Mouse (Mus musculus) urinary bladder, postnatal 14 days (tissue): ENCODE measurements around the gene Esyt2.
A peak's percentile ranks its signal among the peaks of the same experiment; 100 is the strongest.
"Not testable (repeated sequence)": the region's sequence is repeated elsewhere in the genome, so short reads cannot be mapped to it uniquely, and the experiment has no call there.

ENCODE experiments used
- DNase-seq: peaks from one replicate; pipeline ENCODE4 v3.0.0; 2021; ENCODE audit warnings: low spot score

The Esyt2 gene

DNA sequence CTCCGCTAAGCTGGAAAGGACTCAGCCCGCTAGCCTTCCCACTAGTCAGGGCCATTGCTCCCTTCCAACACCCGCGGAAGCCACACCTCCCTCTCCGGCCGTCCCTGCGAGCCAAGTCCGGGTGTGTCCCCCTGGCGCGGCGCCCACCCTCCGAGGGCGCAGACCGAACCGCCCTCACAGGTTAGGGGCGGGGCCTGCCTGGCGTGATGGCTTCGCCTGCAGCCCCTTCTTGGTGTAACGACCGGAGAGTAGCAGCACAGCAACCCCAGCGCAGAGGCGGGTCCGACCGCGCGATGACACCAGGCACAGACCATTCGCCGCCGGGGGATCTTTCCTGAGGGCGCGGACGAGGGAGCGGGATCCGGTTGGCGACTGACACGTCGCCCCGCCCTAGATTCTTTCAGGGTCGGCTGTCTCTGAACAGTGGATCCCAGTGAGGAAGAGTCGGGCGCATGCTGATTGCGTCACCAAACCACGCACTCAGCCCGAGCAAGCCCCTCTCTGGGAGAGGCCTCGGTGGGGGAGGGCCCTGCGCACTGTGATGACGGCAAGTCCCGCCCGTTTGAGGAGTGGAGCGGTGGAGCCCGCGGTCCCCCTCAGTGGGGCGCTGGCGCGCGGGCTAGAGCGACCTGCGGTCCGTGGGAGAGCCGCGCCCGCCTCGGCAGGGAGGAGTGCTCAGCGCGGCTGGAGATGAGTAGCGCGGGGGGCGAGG is at the start of gene Esyt2:
Gene Esyt2 (plus strand): TSS at position 544 of the 712 bp plus-strand sequence.
- peak; percentile 100 for DNase-seq

GRCm38 (mm10) chr12:116231612-116232011 is 49.4 kb upstream of the Esyt2 start:
- peak; percentile 87 for DNase-seq

- no peak for DNase-seq
Measured at GRCm38 (mm10) chr12:116232061-116232460, 48.9 kb upstream of the Esyt2 start.

DNA sequence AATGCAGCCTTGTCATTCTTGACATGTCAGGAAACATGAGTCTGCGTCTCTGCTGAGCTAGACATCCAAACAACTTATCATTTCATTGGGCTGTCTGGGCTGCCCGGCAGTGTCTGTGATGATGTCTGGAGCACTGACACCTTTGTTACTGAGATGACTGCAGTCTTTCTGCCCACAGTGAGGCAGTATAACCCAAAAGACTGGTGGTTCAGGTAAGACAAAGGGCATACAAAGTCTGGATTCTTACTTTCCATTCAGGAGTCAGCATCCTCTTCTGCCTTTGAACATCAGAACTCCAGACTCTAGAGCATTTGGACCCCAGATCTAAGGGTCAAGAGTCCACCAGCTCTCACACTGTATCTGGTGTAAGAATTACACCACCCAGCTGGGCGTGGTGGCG is 45.6 kb upstream of the Esyt2 start:
- DNase-seq: no peak

DNA sequence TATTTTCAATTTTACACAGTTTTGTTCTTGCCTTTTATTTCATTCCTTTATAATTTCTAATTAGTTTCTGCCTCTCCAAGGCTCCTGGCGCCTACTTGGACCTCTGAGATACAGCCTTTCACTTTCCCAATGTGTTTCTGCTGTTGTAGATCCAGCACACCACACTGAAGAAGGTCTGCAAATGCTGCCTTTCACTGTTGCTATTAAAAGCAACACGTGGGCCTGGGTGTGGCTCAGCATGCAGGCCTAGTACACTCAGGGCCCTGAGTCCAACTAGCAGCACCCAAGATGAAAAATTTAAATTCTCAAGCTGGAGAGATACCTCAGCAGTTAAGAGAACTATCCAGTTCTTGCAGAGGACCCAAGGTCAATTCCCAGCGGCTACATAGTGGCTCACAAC is 44.3 kb upstream of the Esyt2 start:
- no peak for DNase-seq

DNA sequence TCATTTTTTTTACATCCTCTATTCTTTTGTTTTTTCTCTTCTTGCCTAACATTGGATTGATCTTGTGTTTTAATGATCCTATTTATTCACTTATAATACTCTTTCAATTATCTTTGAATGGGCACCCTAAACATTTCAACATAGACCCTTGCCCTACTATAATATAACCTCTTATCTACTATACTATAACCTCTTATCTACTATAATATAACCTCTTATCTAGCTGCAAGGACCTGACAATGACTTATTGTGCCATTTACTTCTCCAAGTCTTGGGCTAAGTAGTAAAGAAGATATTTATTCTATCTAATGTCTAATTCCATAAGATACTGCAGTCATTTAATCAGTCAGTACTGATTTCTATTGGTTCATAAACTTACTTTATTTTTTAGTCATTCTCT is 42.6 kb upstream of the Esyt2 start:
- no peak for DNase-seq

- no peak for DNase-seq
Measured at GRCm38 (mm10) chr12:116238803-116239202, 42.2 kb upstream of the Esyt2 start.

- no peak for DNase-seq
Measured at GRCm38 (mm10) chr12:116244601-116245000, 36.4 kb upstream of the Esyt2 start.

DNA sequence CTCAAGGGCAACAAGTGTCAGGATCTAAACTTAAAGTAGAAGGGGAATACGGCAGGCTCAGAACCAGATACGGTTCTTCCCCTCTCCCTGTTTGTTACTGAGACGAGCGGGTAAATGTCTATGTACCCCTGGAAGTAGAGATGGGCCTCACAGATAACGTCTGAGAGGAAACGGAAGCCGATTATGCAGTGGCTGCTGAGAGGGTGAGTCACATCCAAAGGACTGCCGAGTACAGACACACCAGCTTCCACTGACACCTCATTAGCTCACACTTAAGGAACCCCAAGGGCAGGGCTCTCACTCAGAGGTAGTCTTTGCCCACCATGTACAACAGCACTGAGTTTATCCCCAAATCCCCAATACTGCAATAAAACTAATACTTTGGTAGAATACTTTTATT is 26.3 kb upstream of the Esyt2 start:
- DNase-seq: no peak

DNA sequence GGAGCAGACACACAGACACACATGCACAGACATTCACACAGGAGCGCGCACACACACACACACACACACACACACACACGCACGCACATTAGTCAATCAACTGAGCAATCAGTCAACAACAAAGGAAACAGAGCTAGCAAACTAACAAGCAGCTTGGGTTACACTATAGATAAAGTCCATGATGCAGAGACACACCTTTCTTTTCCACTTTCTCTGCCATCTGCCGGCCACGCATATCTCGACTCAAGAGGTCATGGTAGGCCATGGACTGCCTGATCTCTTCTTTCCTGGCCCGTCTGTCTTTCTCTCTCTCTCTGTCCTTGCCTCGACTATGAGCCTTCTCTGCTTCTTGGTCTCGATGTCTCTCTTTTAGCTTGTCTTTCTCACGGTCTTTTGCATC is 25.4 kb upstream of the Esyt2 start:
- DNase-seq: no peak

DNA sequence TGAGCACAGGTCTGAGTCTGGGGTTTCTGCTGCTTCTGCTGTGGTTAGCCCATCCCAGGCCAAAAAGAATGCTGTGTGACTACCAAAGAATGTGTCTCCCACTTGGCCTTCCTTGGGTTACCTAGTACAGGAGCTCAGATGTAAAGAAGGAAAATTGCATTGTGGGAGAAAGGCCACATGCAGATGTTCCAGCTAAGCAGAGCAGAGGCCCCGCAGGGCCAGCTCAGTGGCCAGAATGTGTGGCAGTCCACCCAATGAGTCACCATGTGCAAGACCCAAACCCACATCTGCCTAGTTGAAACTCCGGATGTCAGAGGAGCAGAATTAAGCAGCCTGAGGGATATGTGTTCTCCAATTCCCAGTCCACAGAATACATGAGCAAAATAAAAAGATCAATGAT is 22.7 kb upstream of the Esyt2 start:
- no peak for DNase-seq

DNA sequence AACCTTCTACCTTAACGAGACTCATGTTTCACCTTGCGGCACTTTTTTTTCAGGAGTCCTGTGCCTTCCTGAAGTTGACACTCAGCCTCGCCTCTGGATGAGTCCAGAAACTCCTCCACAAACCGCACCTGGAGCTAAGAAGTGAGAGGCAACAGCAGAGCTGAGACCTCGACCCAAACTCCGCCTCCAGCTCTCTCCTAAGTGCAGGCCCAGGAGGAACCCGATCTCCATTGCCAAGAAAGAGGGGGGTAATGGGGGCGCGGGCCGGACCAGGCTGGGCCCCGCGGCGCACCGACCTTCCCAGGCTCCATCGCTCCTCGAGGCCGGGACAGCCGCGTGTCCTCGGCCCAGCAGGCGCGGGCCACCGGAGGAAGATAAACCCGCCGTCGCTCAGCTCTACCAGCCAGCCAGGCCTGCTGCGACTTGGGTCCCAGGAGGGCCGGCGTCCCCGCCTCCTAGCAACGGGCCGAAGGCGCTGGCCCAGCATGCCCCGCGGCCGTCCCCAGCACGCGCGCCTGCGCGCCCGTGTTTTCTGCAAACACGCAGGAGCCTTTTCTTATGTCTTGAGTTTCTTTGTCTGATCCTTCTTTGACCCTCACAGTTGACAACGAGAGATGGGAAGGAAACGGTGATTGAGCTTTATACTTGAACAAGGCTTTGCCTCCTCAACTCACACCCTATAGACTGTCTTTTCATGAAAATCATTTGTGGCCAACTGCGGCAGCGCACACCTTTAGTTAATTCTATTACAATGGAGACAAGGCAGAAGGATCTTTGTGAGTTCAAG is 18.2 kb upstream of the Esyt2 start, which contains the start of gene Wdr60:
Gene Wdr60 (minus strand): TSS at position 468 of the 787 bp plus-strand sequence.
- DNase-seq: peak; percentile 91

DNA sequence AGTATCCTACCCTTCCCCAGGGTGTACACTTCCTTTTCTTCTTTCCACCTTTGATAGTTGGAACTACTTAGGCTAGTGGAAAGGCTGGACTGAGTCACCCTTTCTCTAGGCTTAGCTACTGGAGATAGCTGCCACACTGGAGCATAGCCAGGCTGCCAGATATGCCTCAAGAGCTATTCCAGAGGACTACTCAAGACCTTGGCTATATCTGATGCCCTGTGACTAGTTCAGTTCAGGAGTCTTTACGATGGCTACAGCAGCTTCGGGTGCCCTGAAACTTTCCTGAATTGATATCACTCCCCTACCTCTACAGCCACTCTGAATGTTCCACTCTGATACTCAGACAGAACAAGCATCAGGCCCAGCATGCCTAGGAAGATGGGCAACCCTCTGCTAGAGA is 16.2 kb upstream of the Esyt2 start:
- DNase-seq: no peak

- DNase-seq: no peak
Measured at GRCm38 (mm10) chr12:116265275-116265674, 15.7 kb upstream of the Esyt2 start.

DNA sequence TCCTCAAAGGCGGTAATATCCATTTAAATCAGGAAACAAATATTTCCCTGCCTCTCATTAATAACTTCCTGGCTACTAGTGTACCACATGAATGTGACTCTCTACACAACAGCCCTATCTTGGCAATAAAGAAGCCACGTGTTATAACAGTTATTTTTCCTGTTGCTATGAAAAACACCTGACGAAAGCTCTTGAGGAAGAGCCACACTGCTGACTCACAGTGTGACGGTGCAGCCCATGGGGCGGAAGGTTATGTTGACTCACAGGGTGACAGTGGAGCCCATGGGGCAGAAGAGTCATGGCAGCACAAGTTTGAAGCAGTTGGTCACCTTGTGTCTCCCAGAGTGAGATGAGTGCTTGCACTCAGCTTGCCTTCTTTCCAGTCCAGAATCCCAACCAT is 11.5 kb upstream of the Esyt2 start:
- peak; percentile 38 for DNase-seq

DNA sequence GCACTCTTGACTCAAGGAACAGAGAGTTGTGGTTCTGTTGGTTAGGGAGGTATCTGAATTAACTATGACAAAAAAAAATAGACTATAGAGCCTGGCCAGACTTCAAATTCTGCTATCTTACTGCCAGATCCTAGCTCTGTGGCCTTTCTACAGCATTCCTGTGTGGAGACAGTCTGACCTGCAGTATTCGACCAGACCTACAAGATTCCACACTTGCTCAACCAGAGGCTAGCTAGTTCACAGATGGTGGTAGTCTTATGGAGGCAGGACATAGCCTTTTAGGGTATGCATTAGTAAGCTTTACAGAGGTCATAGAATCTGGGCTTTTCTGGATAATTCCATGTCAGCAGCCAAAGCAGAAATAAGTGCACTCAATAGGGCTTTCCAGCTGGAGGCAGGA is 10.5 kb upstream of the Esyt2 start:
- DNase-seq: no peak

DNA sequence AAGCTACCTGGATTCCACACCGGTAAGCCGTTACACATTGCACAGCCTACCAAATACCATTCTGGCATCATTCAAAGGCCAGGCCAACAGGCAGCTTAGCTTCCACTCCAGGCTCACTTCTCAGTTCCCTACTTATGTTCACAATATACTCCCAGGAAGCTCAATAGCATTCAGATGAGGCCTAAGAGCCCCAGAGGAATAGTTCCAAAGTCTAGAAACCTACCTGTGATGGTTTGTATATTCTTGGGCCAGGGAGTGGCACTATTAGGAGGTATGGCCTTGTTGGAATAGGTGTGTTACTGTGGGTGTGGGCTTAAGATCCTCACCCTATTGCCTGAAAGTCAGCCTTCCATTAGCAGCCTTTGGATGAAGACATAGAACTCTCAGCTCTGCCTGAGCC is 9.9 kb upstream of the Esyt2 start:
- DNase-seq: no peak

- no peak for DNase-seq
Measured at GRCm38 (mm10) chr12:116273733-116274132, 7.3 kb upstream of the Esyt2 start.

GRCm38 (mm10) chr12:116275086-116275485 is 5.9 kb upstream of the Esyt2 start, which contains the start of gene Gm11027:
Gm11027 (plus strand) TSS chr12:116275386.
- not testable (repeated sequence) for DNase-seq

- no peak for DNase-seq
Measured at GRCm38 (mm10) chr12:116275631-116276030, 5.4 kb upstream of the Esyt2 start.

DNA sequence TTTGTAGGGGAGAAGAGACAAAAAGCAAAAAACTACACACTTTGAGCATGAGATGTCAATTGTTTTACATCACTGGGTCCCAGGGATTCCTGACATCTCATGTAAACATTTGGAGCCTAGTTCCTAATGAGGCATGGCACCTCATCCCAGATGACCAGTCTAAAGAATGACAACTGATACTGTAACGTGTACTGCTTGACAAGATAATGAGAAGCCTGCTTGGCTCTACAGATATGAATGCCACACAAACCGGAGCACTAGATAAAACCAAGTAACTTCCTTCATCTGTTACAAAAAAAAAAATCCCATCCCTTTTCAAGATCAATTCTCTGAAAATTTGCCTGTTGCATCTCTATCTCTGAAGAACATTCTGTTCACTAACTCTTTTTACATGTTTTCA is 4.0 kb upstream of the Esyt2 start:
- DNase-seq: no peak

- no peak for DNase-seq
Measured at GRCm38 (mm10) chr12:116278541-116278940, 2.5 kb upstream of the Esyt2 start.

DNA sequence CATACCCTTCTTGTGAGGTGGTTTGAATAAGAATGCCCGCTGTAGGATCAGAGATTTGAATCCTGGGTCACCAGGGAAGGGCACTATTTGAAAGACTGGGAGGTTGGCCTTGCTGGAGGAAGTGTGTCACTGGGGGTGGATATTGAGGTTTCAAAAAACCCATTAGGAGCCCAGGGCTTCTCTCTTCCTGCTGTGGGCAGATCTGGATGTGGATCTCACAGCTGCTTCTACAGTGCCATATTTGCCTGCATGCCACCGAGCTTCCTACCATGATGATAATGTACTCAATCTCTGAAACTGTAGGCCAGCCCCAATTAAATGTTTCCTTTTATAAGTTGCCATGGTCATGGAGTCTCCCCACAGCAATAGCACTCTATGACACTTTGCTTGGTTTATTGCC is 1.8 kb upstream of the Esyt2 start:
- no peak for DNase-seq
